Mouse (Mus musculus): Measurements from ENCODE around the gene Akr1c13.

Gene Akr1c13

GRCm38 (mm10) chr13:4233536-4234172 lies 42.7 kb downstream of the Akr1c13 start:
- in situ Hi-C loops (cut with MboI, MseI), result no loop called here

GRCm38 (mm10) chr13:4244861-4245559 lies 54.1 kb downstream of the Akr1c13 start:
- in situ Hi-C loops (cut with MboI, MseI), result no loop called here

- in situ Hi-C loops (cut with MboI, MseI), result no loop called here
These were observed 58.4 kb downstream of the Akr1c13 start for GRCm38 (mm10) chr13:4249347-4249746.
